8 mouse cellular contexts compared by ENCODE assay signal in the genomic region with DNA sequence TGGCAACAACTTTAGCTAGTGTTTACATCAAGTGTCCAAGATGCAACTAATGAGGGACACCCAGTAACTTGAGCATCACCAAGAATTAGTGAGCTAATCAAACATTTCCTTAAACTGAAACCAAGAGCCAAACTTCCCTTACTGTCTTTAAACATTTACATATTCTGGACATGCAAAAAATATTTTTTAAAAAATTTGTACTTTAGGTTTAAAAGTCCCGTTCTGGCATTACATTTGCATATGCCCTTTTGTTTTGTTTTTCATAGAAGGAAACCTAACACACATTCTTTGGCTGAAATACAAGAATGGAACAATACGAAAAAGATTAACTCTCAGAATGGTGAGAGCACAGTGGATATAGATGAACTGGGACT. TPM values are rescaled to one million over a fixed set of nuclear protein-coding genes. Genes with fewer than 3 reads are reported as not detected.
DNase-seq lines count a peak whose midpoint lies in the region; ATAC-seq and TF ChIP-seq lines count a peak whose summit lies in the region.

No protein-coding gene starts in this region.

- no peaks in the 10 kb centered on the region for H3K4me1 ChIP-seq in heart, embryonic 11.5 days (ENCODE audit: control insufficient read depth, insufficient read depth, low read length)
- H3K4me1 ChIP-seq in forebrain, embryonic 14.5 days (ENCODE audit: control insufficient read depth, insufficient read depth, low read length) = peaks cover 17% of the 10 kb centered on the region
- peaks cover 20% of the 10 kb centered on the region for H3K4me1 ChIP-seq in liver, embryonic 16.5 days (ENCODE audit: control insufficient read depth, low read depth, low read length)

- H3ac ChIP-seq in C2C12 (ENCODE audit: control insufficient read depth, insufficient read length, low read depth) = peak overlapping the region; percentile 87

- H3K79me3 ChIP-seq in C2C12 (ENCODE audit: low read depth) = peaks cover 50% of the 10 kb centered on the region

- H3K9me3 ChIP-seq in heart, embryonic 11.5 days (replicated peaks; ENCODE audit: control insufficient read depth, low read length) = no peaks in the 10 kb centered on the region
- H3K9me3 ChIP-seq in forebrain, embryonic 14.5 days (replicated peaks; ENCODE audit: control insufficient read depth, low read length) = no peaks in the 10 kb centered on the region
- no peaks in the 10 kb centered on the region for H3K9me3 ChIP-seq in liver, embryonic 16.5 days (replicated peaks; ENCODE audit: control insufficient read depth, low read length)

- H3K27ac ChIP-seq in heart, embryonic 11.5 days (ENCODE audit: low read depth, low read length) = peak overlapping the region; percentile 100; the same call in 1 of the 2 replicates
- peak overlapping the region; percentile 98; the same call in 1 of the 2 replicates for H3K27ac ChIP-seq in forebrain, embryonic 14.5 days (ENCODE audit: low read depth, low read length)
- H3K27ac ChIP-seq in liver, embryonic 16.5 days (ENCODE audit: low read length) = peak overlapping the region; percentile 100

- 0 out of 2 replicates have a peak, but pooled peaks cover 2% of the 10 kb centered on the region for H3K36me3 ChIP-seq in heart, embryonic 11.5 days (ENCODE audit: control insufficient read depth, insufficient read depth, low read length)
- peaks cover 16% of the 10 kb centered on the region for H3K36me3 ChIP-seq in C2C12 (ENCODE audit: control insufficient read depth, insufficient read depth)
- H3K36me3 ChIP-seq in forebrain, embryonic 14.5 days (ENCODE audit: control insufficient read depth, insufficient read depth, low read length) = peaks cover 16% of the 10 kb centered on the region; the same call in 1 of the 2 replicates
- H3K36me3 ChIP-seq in liver, embryonic 16.5 days (ENCODE audit: control insufficient read depth, insufficient read depth) = peaks cover 7% of the 10 kb centered on the region

- peak overlapping the region; percentile 92 for H3K4me3 ChIP-seq in heart, embryonic 11.5 days (ENCODE audit: low read depth, low read length)
- H3K4me3 ChIP-seq in C2C12 (ENCODE audit: insufficient read depth, poor library complexity, severe bottlenecking) = peak overlapping the region; percentile 79
- H3K4me3 ChIP-seq in forebrain, embryonic 14.5 days (ENCODE audit: low read depth, low read length) = peak overlapping the region; percentile 86
- peak overlapping the region; percentile 96 for H3K4me3 ChIP-seq in liver, embryonic 16.5 days (ENCODE audit: low read depth, low read length)

- 2% methylated on average over 2 of the region's 2 CpGs for WGBS in heart, embryonic 11.5 days (ENCODE audit: insufficient replicate concordance)
- WGBS in forebrain, embryonic 14.5 days = under 1% methylated on average over 2 of the region's 2 CpGs
- 1% methylated on average over 2 of the region's 2 CpGs for WGBS in liver, embryonic 16.5 days (ENCODE audit: insufficient replicate concordance)

- peak overlapping the region; percentile 100 for H3K9ac ChIP-seq in heart, embryonic 11.5 days (ENCODE audit: low read depth, low read length)
- H3K9ac ChIP-seq in forebrain, embryonic 14.5 days (ENCODE audit: low read length) = peak overlapping the region; percentile 99
- H3K9ac ChIP-seq in liver, embryonic 16.5 days (ENCODE audit: low read depth, low read length) = peak overlapping the region; percentile 99

- no peak for ATAC-seq in heart, embryonic 11.5 days (replicated peaks; ENCODE audit: insufficient number of reproducible peaks, low FRiP score, low TSS enrichment)
- no peak for ATAC-seq in forebrain, embryonic 14.5 days
- no peak for ATAC-seq in liver, embryonic 16.5 days (ENCODE audit: low read depth)

- H3K79me2 ChIP-seq in C2C12 (ENCODE audit: control insufficient read depth, insufficient read depth) = peaks cover 56% of the 10 kb centered on the region

- DNase-seq in heart, adult 8-10 months (ENCODE audit: low spot score) = no peak
- no peak for DNase-seq in forebrain, embryonic 14.5 days (ENCODE audit: low spot score)
- DNase-seq in frontal cortex, postnatal 10 days (ENCODE audit: low spot score in 2 of 2) = no peak
- no peak for DNase-seq in cerebellum, adult 8-10 months
- no peak for DNase-seq in spleen, adult 12 weeks (ENCODE audit: low spot score)

- no peak for TF ChIP-seq CTCF in C2C12 (IDR thresholded peaks at IDR 0.05; ENCODE audit: control insufficient read depth, insufficient read depth, insufficient read length)

- H3K27me3 ChIP-seq in heart, embryonic 11.5 days (ENCODE audit: control insufficient read depth, insufficient read depth, low read length) = no peaks in the 10 kb centered on the region
- H3K27me3 ChIP-seq in C2C12 (ENCODE audit: control insufficient read depth, insufficient read depth, insufficient read length) = no peaks in the 10 kb centered on the region
- no peaks in the 10 kb centered on the region for H3K27me3 ChIP-seq in forebrain, embryonic 14.5 days (replicated peaks; ENCODE audit: control insufficient read depth, insufficient read depth, low read length)
- no peaks in the 10 kb centered on the region for H3K27me3 ChIP-seq in liver, embryonic 16.5 days (ENCODE audit: control insufficient read depth, insufficient read depth, low read depth, low read length)

- peak overlapping the region; percentile 77 for H3K4me2 ChIP-seq in heart, embryonic 11.5 days
- peak overlapping the region; percentile 72 for H3K4me2 ChIP-seq in forebrain, embryonic 14.5 days (ENCODE audit: low read length)
- peak overlapping the region; percentile 70 for H3K4me2 ChIP-seq in liver, embryonic 16.5 days (ENCODE audit: low read depth, low read length)

TF ChIP-seq in C2C12, 6 proteins besides CTCF, POLR2A, EP300 and RAD21:
- no peak for TF ChIP-seq USF1 (IDR thresholded peaks at IDR 0.05; ENCODE audit: low read depth)
- TF ChIP-seq MAX (IDR thresholded peaks at IDR 0.05) = no peak

RNA-seq across cellular contexts. Expression of a gene that starts 1.2 kb away (rescaled TPM):
- 23.0 and 27.2 TPM in 2 replicates for polyA plus RNA-seq in heart, embryonic 11.5 days (2014; fragmentation: Nextera tagmentation; extraction: Ambion mirVana)
- total RNA-seq in heart, adult 8-10 months (2022) = 10 to 100 TPM; 45.0 to 59.5 (median 55.1) TPM
- polyA plus RNA-seq in C2C12 (2012; fragmentation: generic; extraction: Trizol) = 8.3 TPM
- polyA plus RNA-seq in forebrain, embryonic 14.5 days (2014; fragmentation: Nextera tagmentation; extraction: Ambion mirVana) = 26.9 and 28.1 TPM in 2 replicates
- polyA plus RNA-seq in liver, embryonic 16.5 days (2015; fragmentation: Nextera tagmentation; extraction: Ambion mirVana) = 13.7 and 14.6 TPM in 2 replicates

RNA-seq across cellular contexts. Expression of a gene that starts 28.2 kb away (rescaled TPM):
- polyA plus RNA-seq in heart, embryonic 11.5 days (2014; fragmentation: Nextera tagmentation; extraction: Ambion mirVana) = 31.4 and 32.2 TPM in 2 replicates
- 10 to 100 TPM; 18.7 to 24.8 (median 21.1) TPM for total RNA-seq in heart, adult 8-10 months (2022)
- polyA plus RNA-seq in C2C12 (2012; fragmentation: generic; extraction: Trizol) = 15.7 TPM
- polyA plus RNA-seq in forebrain, embryonic 14.5 days (2014; fragmentation: Nextera tagmentation; extraction: Ambion mirVana) = 11.2 and 11.4 TPM in 2 replicates
- polyA plus RNA-seq in liver, embryonic 16.5 days (2015; fragmentation: Nextera tagmentation; extraction: Ambion mirVana) = 17.0 and 17.2 TPM in 2 replicates

RNA-seq across cellular contexts. Expression of a gene that starts 51.4 kb away (rescaled TPM):
- polyA plus RNA-seq in heart, embryonic 11.5 days (2014; fragmentation: Nextera tagmentation; extraction: Ambion mirVana) = not detected in 2 replicates
- total RNA-seq in heart, adult 8-10 months (2022) = under 1 TPM in 1 of 4 experiments, not detected in 3; 0.09 TPM
- polyA plus RNA-seq in C2C12 (2012; fragmentation: generic; extraction: Trizol) = not detected
- polyA plus RNA-seq in forebrain, embryonic 14.5 days (2014; fragmentation: Nextera tagmentation; extraction: Ambion mirVana) = not detected in 2 replicates
- polyA plus RNA-seq in liver, embryonic 16.5 days (2015; fragmentation: Nextera tagmentation; extraction: Ambion mirVana) = 0.05 TPM in 1 of 2 replicates, not detected in the other
